Mouse (Mus musculus): ENCODE data around the gene Gpr150. TPM values are rescaled to one million over a fixed set of nuclear protein-coding genes. Genes with fewer than 3 reads are reported as not detected.

Gene Gpr150
- polyA plus RNA-seq, 1 experiment from 2014 or later, result not detected

DNA sequence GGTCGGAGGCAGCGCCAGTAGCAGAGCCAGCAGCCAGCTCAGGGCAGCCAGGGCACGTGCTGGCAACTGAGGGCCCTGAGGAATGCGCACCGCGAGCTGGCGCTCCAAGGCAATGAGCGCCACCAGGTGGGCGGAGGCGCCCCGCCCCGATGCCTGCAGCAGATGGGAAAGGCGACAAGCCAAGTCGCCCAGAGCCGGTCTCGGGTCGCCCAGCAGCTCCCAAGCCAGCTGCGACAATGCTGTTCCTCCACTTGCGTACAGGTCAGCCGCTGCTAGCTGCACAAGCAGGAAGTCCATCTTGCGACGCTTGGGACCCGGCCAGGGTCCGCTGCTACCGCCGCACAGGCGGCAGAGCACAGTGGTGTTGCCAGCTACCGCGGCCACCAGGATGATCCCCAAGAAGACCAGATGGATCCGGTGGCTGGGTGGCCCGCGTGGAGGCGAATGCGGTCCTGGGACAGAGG is 503 bp downstream of the Gpr150 start:
- ATAC-seq (peak; percentile 86), DNase-seq (ENCODE audit: low read depth, low spot score) (no peak)
- in situ Hi-C loops (cut with MboI; ENCODE audit: low pct_unique_long_range_greater_than_20kb), result no loop called here
- CTCF ChIA-PET, result interaction anchor here (1.1 kb wide), 1 partner anchor 164 kb away, joined by 3 read pairs; no protein-coding TSS in a partner anchor
- POLR2A ChIA-PET, result no interaction called here
- no peaks in the 10 kb centered on the region for H3K27me3 ChIP-seq
- peak; percentile 79 for TF ChIP-seq CTCF (IDR thresholded peaks at IDR 0.05)

- no peak for TF ChIP-seq CTCF (IDR thresholded peaks at IDR 0.05)
- in situ Hi-C loops (cut with MboI; ENCODE audit: low pct_unique_long_range_greater_than_20kb), result no loop called here
- DNase-seq (ENCODE audit: low read depth, low spot score), result no peak
- ATAC-seq, result peak; percentile 29
- ChIA-PET POLR2A (no interaction called here), CTCF (interaction anchor here (1.1 kb wide), 1 partner anchor 163 kb away, joined by 3 read pairs; no protein-coding TSS in a partner anchor)
- no peaks in the 10 kb centered on the region for H3K27me3 ChIP-seq
These were observed 1.2 kb downstream of the Gpr150 start for GRCm38 (mm10) chr13:76055391-76056232.

DNA sequence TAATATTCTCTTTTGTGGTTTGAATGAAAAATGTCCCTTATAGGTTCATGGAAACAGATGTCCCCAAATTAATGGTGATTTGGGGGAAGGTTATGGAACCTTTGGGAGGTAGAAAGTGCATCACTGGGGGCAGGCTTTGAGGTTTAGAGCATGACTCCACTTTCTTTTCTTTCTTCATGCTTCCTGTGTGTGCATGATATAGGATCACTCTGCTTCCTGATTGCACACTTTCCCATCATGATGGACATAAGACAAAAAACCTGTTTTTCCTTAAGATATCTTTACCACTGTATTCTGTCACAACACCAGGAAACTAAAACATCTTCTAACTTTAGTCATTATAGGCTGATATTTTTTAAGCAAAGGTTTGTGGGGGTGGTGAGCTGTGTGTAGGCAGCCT is 11.8 kb downstream of the Gpr150 start:
- POLR2A ChIA-PET, result no interaction called here
- in situ Hi-C loops (cut with MboI; ENCODE audit: low pct_unique_long_range_greater_than_20kb), result no loop called here
- ATAC-seq, result no peak
- H3K27me3 ChIP-seq, result no peaks in the 10 kb centered on the region
- no peak for TF ChIP-seq CTCF (IDR thresholded peaks at IDR 0.05)
- CTCF ChIA-PET, result no interaction called here
- no peak for DNase-seq (ENCODE audit: low read depth, low spot score)

- ChIA-PET CTCF (no interaction called here), POLR2A (no interaction called here)
- in situ Hi-C loops (cut with MboI; ENCODE audit: low pct_unique_long_range_greater_than_20kb), result no loop called here
- no peak for DNase-seq (ENCODE audit: low read depth, low spot score)
- no peak for ATAC-seq
- no peaks in the 10 kb centered on the region for H3K27me3 ChIP-seq
- no peak for TF ChIP-seq CTCF (IDR thresholded peaks at IDR 0.05)
These were observed 14.3 kb downstream of the Gpr150 start for GRCm38 (mm10) chr13:76042455-76042854.

GRCm38 (mm10) chr13:76024588-76024987 is 32.2 kb downstream of the Gpr150 start:
- DNase-seq (ENCODE audit: low read depth, low spot score), result no peak

DNA sequence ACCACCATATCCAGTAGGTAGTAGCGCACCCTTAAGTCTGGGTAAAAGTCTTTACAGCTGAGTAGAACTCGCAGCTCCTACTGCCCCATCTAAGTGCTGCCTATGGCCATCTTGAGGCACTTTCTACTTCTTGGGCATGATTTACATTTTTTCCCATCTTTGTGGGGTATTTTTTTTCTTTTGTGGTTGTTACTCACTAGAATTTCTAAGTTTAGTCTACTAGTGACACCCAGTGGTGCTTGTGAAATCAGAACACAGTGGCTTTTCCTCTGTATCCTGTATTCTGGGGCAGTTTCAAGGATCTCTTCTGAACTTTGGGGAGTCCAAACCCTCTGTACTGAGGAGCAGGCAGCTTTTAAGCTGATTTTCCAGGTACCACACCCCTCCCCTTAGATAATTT is 35.0 kb downstream of the Gpr150 start:
- in situ Hi-C loops (cut with MboI; ENCODE audit: low pct_unique_long_range_greater_than_20kb), result loop anchor here (10.0 kb wide), 1 partner anchor 797 kb away; no protein-coding TSS in a partner anchor
- CTCF ChIA-PET, result interaction anchor here (0.7 to 2.0 kb wide), 6 partner anchors 30 to 795 kb away, joined by 3 to 6 read pairs (median 3); no protein-coding TSS in a partner anchor

More at GRCm38 (mm10) chr13:76024588-76024987, 32.2 kb downstream of the Gpr150 start:
- no peak for TF ChIP-seq CTCF (IDR thresholded peaks at IDR 0.05)
- H3K27me3 ChIP-seq, result no peaks in the 10 kb centered on the region
- ATAC-seq, result no peak
- in situ Hi-C loops (cut with MboI; ENCODE audit: low pct_unique_long_range_greater_than_20kb), result loop anchor here (10.0 kb wide), 1 partner anchor 800 kb away; no protein-coding TSS in a partner anchor
- CTCF ChIA-PET, result no interaction called here
- POLR2A ChIA-PET, result no interaction called here

GRCm38 (mm10) chr13:76018844-76019400 is 37.9 kb downstream of the Gpr150 start:
- no peak for TF ChIP-seq CTCF (IDR thresholded peaks at IDR 0.05)
- H3K27me3 ChIP-seq, result no peaks in the 10 kb centered on the region
- in situ Hi-C loops (cut with MboI; ENCODE audit: low pct_unique_long_range_greater_than_20kb), result loop anchor here (10.0 kb wide), 1 partner anchor 74 kb away; the partner anchor contains the start of gene Rhobtb3
- DNase-seq (ENCODE audit: low read depth, low spot score) (no peak), ATAC-seq (peak; percentile 22)
- POLR2A ChIA-PET, result interaction anchor here (2.1 kb wide), 1 partner anchor 76 kb away, joined by 8 read pairs; no protein-coding TSS in a partner anchor
- CTCF ChIA-PET, result interaction anchor here (1.5 kb wide), 1 partner anchor 77 kb away, joined by 6 read pairs; no protein-coding TSS in a partner anchor

More for the DNA sequence above, 35.0 kb downstream of the Gpr150 start:
- POLR2A ChIA-PET, result no interaction called here
- no peaks in the 10 kb centered on the region for H3K27me3 ChIP-seq
- peak; percentile 53 for TF ChIP-seq CTCF (IDR thresholded peaks at IDR 0.05)
- DNase-seq (ENCODE audit: low read depth, low spot score) (no peak), ATAC-seq (no peak)

DNA sequence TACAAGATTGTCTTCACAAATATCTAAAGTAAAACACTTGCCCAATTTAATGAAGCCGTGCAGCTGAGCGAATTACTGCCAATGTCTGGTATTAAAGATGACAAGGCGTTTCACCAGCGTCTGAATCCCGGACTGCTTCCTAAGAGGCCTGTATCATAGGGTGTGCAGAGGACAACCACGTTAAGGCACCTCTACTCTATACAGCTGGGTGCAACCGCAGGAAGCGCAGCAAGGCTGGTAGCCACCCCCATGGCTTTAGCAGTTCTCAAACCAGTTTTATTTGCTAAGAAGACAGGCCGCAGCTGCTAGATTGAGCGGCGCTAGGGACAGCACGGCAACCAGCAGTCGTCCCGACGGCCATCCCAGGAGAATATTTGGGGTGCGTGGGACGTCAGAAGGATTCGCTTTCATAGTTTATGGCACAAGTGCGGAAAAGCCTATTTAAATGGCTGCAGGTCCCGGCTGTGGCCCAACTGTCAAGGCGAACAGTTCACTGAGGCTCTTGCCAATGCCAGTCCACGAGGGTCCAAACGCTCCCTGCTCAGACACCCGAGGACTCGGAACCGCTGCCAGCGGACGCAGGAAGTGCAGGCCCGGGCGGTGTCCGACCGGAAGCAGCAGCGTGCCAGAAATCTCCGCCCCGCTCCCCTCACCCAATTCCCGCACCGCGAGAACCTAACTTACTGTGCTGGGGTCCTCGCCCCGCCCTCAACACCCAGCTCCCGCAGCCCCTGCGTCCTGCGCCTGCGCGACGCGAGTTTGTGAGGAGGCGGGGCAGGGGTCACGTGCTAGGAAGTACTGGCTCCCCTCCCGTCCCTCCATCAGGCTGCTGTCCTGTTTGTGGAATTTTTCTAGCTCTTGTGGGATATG is 38.6 kb downstream of the Gpr150 start, which contains the start of gene Rfesd:
Gene Rfesd (minus strand): TSS at position 746 of the 870 bp plus-strand sequence.
- no peaks in the 10 kb centered on the region for H3K27me3 ChIP-seq
- TF ChIP-seq CTCF (IDR thresholded peaks at IDR 0.05), result no peak
- ChIA-PET CTCF (interaction anchor here (1.5 kb wide), 1 partner anchor 76 kb away, joined by 6 read pairs; no protein-coding TSS in a partner anchor), POLR2A (interaction anchor here (2.1 kb wide), 1 partner anchor 75 kb away, joined by 8 read pairs; no protein-coding TSS in a partner anchor)
- ATAC-seq (peak; percentile 100), DNase-seq (ENCODE audit: low read depth, low spot score) (peak; percentile 71)
- in situ Hi-C loops (cut with MboI; ENCODE audit: low pct_unique_long_range_greater_than_20kb), result loop anchor here (10.0 kb wide), 1 partner anchor 73 kb away; the partner anchor contains the start of gene Rhobtb3

DNA sequence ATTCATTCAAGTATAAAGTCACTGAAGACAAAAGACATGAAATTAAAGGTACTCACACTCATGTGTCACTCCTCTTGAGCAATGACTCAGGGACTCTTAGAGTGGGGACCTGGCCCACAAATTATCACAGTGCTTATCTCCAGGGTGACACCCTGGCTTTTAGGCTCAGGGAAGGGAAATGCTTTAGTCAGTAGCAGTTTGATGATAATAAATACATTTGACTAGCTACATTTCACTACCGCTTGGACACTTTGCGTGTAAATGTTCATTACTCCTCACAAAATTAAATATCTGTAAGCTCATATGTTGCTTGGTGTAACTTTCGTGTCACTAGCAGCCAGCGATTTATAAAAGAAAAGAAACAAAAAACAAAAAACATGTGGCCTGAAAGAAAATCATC is 39.3 kb downstream of the Gpr150 start:
- ChIA-PET POLR2A (interaction anchor here (2.1 kb wide), 1 partner anchor 74 kb away, joined by 8 read pairs; no protein-coding TSS in a partner anchor), CTCF (interaction anchor here (0.7 kb wide), 1 partner anchor 75 kb away, joined by 3 read pairs; no protein-coding TSS in a partner anchor)
- H3K27me3 ChIP-seq, result no peaks in the 10 kb centered on the region
- DNase-seq (ENCODE audit: low read depth, low spot score) (no peak), ATAC-seq (no peak)
- TF ChIP-seq CTCF (IDR thresholded peaks at IDR 0.05), result no peak
- in situ Hi-C loops (cut with MboI; ENCODE audit: low pct_unique_long_range_greater_than_20kb), result loop anchor here (10.0 kb wide), 1 partner anchor 73 kb away; the partner anchor contains the start of gene Rhobtb3

Data from Patski (cell line).